Mouse (Mus musculus) embryonic stem cell, embryonic (primary cell): ENCODE data around the gene Fmnl3.

ENCODE experiments used
- CTCF ChIA-PET, 4 experiments: fragments of 300-600 bp in 2 of 4; fragments of 350-600 bp in 2 of 4; sonication (Branson Sonifier 250); formaldehyde crosslinking; loops; one replicate each; lab custom pipeline; 2022; ENCODE audit warnings: inconsistent platforms in 2 of 4; lab: Charles Lee
- POLR2A ChIA-PET, 4 experiments: fragments of 300-600 bp in 2 of 4; fragments of 350-600 bp in 2 of 4; sonication (Branson Sonifier 250); formaldehyde crosslinking; loops; one replicate each; lab custom pipeline; 2022; ENCODE audit warnings: antibody characterized with exemption in 4 of 4, inconsistent platforms in 1 of 4; lab: Charles Lee

Fmnl3 gene

GRCm38 (mm10) chr15:99339669-99340068 is 30.6 kb downstream of the Fmnl3 start:
- ChIA-PET CTCF (no interaction called here), POLR2A (interaction anchor here in 1 of 4 experiments (0.5 kb wide), 1 partner anchor 34 kb away, joined by 3 read pairs; no protein-coding TSS in a partner anchor)

GRCm38 (mm10) chr15:99338916-99339315 is 31.4 kb downstream of the Fmnl3 start:
- CTCF ChIA-PET, result interaction anchor here in 1 of 4 experiments (0.5 kb wide), 1 partner anchor 340 kb away, joined by 3 read pairs; no protein-coding TSS in a partner anchor
- POLR2A ChIA-PET, result interaction anchor here in 2 of 4 experiments (0.6 to 3.1 kb wide), 2 partner anchors 10 to 256 kb away, joined by 3 to 11 read pairs; no protein-coding TSS in a partner anchor

GRCm38 (mm10) chr15:99335801-99336320 is 34.4 kb downstream of the Fmnl3 start:
- CTCF ChIA-PET, result interaction anchor here in 2 of 4 experiments (0.6 to 1.2 kb wide), 5 partner anchors 14 to 134 kb away, joined by 3 to 5 read pairs (median 3); no protein-coding TSS in a partner anchor
- POLR2A ChIA-PET, result interaction anchor here in 3 of 4 experiments (0.6 to 3.1 kb wide), 11 partner anchors 9 to 154 kb away, joined by 3 to 11 read pairs (median 3); partner anchors contain the start of gene Tmbim6 (in 1 of the 3)

GRCm38 (mm10) chr15:99334500-99334899 is 35.8 kb downstream of the Fmnl3 start:
- POLR2A ChIA-PET, result interaction anchor here in 2 of 4 experiments (1.0 to 1.9 kb wide), 7 partner anchors 10 to 86 kb away, joined by 3 to 5 read pairs (median 3); partner anchors contain the start of gene Tmbim6 (in 1 of the 2)
- CTCF ChIA-PET, result interaction anchor here in 2 of 4 experiments (1.9 to 2.4 kb wide), 3 partner anchors 18 to 51 kb away, joined by 5 to 8 read pairs (median 7); no protein-coding TSS in a partner anchor

GRCm38 (mm10) chr15:99333676-99334065 is 36.6 kb downstream of the Fmnl3 start:
- POLR2A ChIA-PET, result interaction anchor here in 2 of 4 experiments (1.0 to 1.9 kb wide), 6 partner anchors 11 to 197 kb away, joined by 3 to 4 read pairs (median 4); partner anchors contain the start of gene Tmbim6 (in 1 of the 2)
- CTCF ChIA-PET, result interaction anchor here in 3 of 4 experiments (0.6 to 2.4 kb wide), 4 partner anchors 17 to 127 kb away, joined by 3 to 8 read pairs (median 6); no protein-coding TSS in a partner anchor

- ChIA-PET CTCF (interaction anchor here in 3 of 4 experiments (0.6 to 2.4 kb wide), 4 partner anchors 16 to 50 kb away, joined by 4 to 8 read pairs (median 6); no protein-coding TSS in a partner anchor), POLR2A (interaction anchor here (0.6 to 1.4 kb wide), 10 partner anchors 11 to 303 kb away, joined by 3 to 4 read pairs (median 3); partner anchors contain the start of genes Tmbim6 (in 2 of the 4) and Tuba1c (in 1 of the 4))
These were observed 37.2 kb downstream of the Fmnl3 start for GRCm38 (mm10) chr15:99332921-99333675.

- ChIA-PET POLR2A (interaction anchor here in 2 of 4 experiments (0.8 kb wide), 2 partner anchors 19 to 302 kb away, joined by 3 read pairs; partner anchors contain the start of gene Tuba1c (in 1 of the 2)), CTCF (interaction anchor here in 2 of 4 experiments (0.6 to 2.4 kb wide), 2 partner anchors 15 to 42 kb away, joined by 4 to 7 read pairs; no protein-coding TSS in a partner anchor)
These were observed 38.2 kb downstream of the Fmnl3 start for GRCm38 (mm10) chr15:99332111-99332510.

GRCm38 (mm10) chr15:99331341-99331740 is 38.9 kb downstream of the Fmnl3 start:
- POLR2A ChIA-PET, result interaction anchor here in 1 of 4 experiments (0.6 kb wide), 1 partner anchor 353 kb away, joined by 3 read pairs; no protein-coding TSS in a partner anchor

GRCm38 (mm10) chr15:99330324-99330723 is 40.0 kb downstream of the Fmnl3 start:
- ChIA-PET CTCF (interaction anchor here in 1 of 4 experiments (1.0 kb wide), 1 partner anchor 15 kb away, joined by 4 read pairs; no protein-coding TSS in a partner anchor), POLR2A (interaction anchor here in 2 of 4 experiments (0.8 to 1.9 kb wide), 6 partner anchors 14 to 359 kb away, joined by 3 to 5 read pairs (median 3); no protein-coding TSS in a partner anchor)

More at GRCm38 (mm10) chr15:99331341-99331740, 38.9 kb downstream of the Fmnl3 start:
- CTCF ChIA-PET, result interaction anchor here in 1 of 4 experiments (0.5 kb wide), 1 partner anchor 153 kb away, joined by 3 read pairs; no protein-coding TSS in a partner anchor

GRCm38 (mm10) chr15:99328011-99328410 is 42.3 kb downstream of the Fmnl3 start:
- POLR2A ChIA-PET, result no interaction called here
- CTCF ChIA-PET, result interaction anchor here (0.6 to 1.5 kb wide), 11 partner anchors 9 to 850 kb away, joined by 3 to 9 read pairs (median 3); no protein-coding TSS in a partner anchor

GRCm38 (mm10) chr15:99326959-99327358 is 43.3 kb downstream of the Fmnl3 start:
- ChIA-PET POLR2A (interaction anchor here in 1 of 4 experiments (0.7 kb wide), 1 partner anchor 34 kb away, joined by 4 read pairs; no protein-coding TSS in a partner anchor), CTCF (interaction anchor here (0.6 to 2.0 kb wide), 12 partner anchors 10 to 1153 kb away, joined by 3 to 12 read pairs (median 4); partner anchors contain the start of gene Fmnl3 (in 1 of the 4))

- ChIA-PET POLR2A (interaction anchor here in 1 of 4 experiments (0.7 kb wide), 2 partner anchors 9 to 34 kb away, joined by 4 read pairs; no protein-coding TSS in a partner anchor), CTCF (interaction anchor here (0.6 to 2.0 kb wide), 15 partner anchors 9 to 1154 kb away, joined by 3 to 12 read pairs (median 4); partner anchors contain the start of gene Fmnl3 (in 1 of the 4))
These were observed 43.9 kb downstream of the Fmnl3 start for GRCm38 (mm10) chr15:99326407-99326806.

- CTCF ChIA-PET, result interaction anchor here in 3 of 4 experiments (0.5 to 2.0 kb wide), 8 partner anchors 8 to 448 kb away, joined by 3 to 12 read pairs (median 4); partner anchors contain the start of gene Fmnl3 (in 1 of the 3)
These were observed 44.7 kb downstream of the Fmnl3 start for GRCm38 (mm10) chr15:99325598-99325997.

GRCm38 (mm10) chr15:99324151-99324550 is 46.1 kb downstream of the Fmnl3 start:
- ChIA-PET CTCF (interaction anchor here in 3 of 4 experiments (0.6 to 1.7 kb wide), 3 partner anchors 54 to 273 kb away, joined by 3 to 8 read pairs (median 4); no protein-coding TSS in a partner anchor), POLR2A (interaction anchor here in 1 of 4 experiments (0.7 to 1.5 kb wide), 6 partner anchors 9 to 90 kb away, joined by 3 read pairs; no protein-coding TSS in a partner anchor)

More at GRCm38 (mm10) chr15:99325598-99325997, 44.7 kb downstream of the Fmnl3 start:
- POLR2A ChIA-PET, result interaction anchor here in 1 of 4 experiments (0.7 kb wide), 1 partner anchor 8 kb away, joined by 4 read pairs; no protein-coding TSS in a partner anchor

GRCm38 (mm10) chr15:99320978-99321377 is 49.3 kb downstream of the Fmnl3 start:
- ChIA-PET CTCF (interaction anchor here in 1 of 4 experiments (0.6 to 1.3 kb wide), 4 partner anchors 31 to 246 kb away, joined by 3 to 6 read pairs (median 4); no protein-coding TSS in a partner anchor), POLR2A (no interaction called here)

- ChIA-PET POLR2A (interaction anchor here in 3 of 4 experiments (0.6 to 1.5 kb wide), 5 partner anchors 13 to 105 kb away, joined by 3 to 8 read pairs (median 4); no protein-coding TSS in a partner anchor), CTCF (interaction anchor here in 1 of 4 experiments (0.5 to 1.3 kb wide), 4 partner anchors 32 to 247 kb away, joined by 3 to 5 read pairs (median 4); no protein-coding TSS in a partner anchor)
These were observed 50.1 kb downstream of the Fmnl3 start for GRCm38 (mm10) chr15:99320168-99320674.
